Mouse (Mus musculus) CH12F3 (cell line): ENCODE data around the gene Spats1.
"Not testable (repeated sequence)": the region's sequence is repeated elsewhere in the genome, so short reads cannot be mapped to it uniquely, and the experiment has no call there.

ENCODE experiments used
- in situ Hi-C: fragments of 300-500 bp; cut with MboI; formaldehyde crosslinking; loops from 2 replicates; pipeline ENCODE4 v1.14.3; 2020; ENCODE audit warnings: low sequenced_read_pairs

Spats1 gene

GRCm38 (mm10) chr17:45450153-45450552 is 25.1 kb downstream of the Spats1 start:
- in situ Hi-C loops: no loop called here

DNA sequence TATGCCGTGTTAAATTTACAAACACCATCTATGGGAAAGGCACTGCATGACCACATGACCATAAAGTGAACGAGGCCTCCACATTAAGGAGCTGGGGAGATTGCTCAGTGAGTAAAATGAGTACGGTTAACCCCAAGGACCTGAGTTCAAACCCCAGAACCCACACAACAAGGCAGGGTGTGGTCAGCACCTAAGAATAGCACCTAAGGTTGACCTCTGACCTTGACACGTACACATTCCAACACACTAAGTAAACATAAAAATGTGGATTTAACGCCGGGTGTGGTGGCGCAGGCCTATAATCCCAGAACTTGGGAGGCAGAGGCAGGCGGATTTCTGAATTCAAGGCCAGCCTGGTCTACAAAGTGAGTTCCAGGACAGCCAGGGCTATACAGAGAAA is 25.6 kb downstream of the Spats1 start:
- in situ Hi-C loops: no loop called here

DNA sequence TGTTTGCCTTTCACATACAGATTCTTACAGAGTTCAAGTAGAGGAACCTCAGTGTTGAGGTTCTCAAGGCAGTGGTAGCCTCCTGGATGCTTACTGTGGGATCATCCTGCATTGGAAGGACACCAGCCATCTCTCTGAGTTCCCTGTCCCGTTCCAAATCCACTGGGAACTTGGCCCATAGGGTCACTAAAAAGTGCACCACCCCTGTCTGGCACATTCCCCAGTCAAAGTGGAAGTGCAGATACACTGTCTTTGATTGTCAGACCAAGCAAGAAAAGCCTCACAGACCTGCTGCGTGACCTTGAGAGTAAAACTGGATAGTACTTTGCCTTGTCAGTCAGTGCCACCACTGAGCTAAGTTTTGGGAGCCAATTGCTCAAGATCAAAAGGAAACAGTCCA is 28.2 kb downstream of the Spats1 start:
- in situ Hi-C loops: no loop called here

- in situ Hi-C loops: no loop called here
Measured at GRCm38 (mm10) chr17:45445923-45446322, 29.3 kb downstream of the Spats1 start.

- in situ Hi-C loops: no loop called here
Measured at GRCm38 (mm10) chr17:45434262-45434590, 41.0 kb downstream of the Spats1 start.

GRCm38 (mm10) chr17:45433419-45434261 is 41.6 kb downstream of the Spats1 start, which contains the start of gene Cdc5l:
TSS of gene Cdc5l (minus strand) at chr17:45433737.
- in situ Hi-C loops: no loop called here

DNA sequence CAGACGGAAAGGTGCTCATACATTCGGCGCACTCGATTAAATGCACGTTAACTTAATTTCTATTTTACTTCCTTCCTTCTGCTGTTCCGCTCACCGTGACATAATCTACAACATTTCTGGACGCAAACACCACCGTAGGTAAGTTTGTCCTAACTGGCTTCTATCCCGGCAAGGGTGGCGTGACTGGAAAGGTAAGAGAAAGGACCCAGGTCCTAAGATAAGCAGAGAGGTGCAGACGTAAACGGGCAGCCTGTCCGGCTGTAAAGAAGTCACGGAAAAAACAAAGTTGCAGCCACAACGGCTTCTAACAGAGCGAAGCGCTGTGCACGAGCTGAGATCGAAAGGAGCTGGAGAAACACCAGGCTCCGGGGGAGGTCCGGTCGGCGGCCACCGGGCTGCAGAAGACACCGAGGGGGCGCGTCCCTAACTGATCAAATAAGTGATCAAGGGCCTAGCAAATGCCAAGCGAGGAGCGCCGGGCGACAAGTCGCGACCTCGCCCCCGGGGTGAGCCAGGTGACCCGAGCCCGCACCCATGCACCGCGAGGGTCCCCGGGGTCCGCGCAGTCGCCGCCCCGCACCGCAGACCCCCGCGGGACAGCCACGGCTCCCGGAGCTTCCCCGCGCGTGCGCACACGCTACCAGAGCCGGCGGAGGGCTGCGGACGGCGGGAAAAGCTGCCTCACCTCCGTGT is 42.4 kb downstream of the Spats1 start:
- in situ Hi-C loops: no loop called here

GRCm38 (mm10) chr17:45432007-45432406 is 43.2 kb downstream of the Spats1 start:
- in situ Hi-C loops: no loop called here

GRCm38 (mm10) chr17:45417387-45417786 is 57.8 kb downstream of the Spats1 start:
- in situ Hi-C loops: no loop called here

- in situ Hi-C loops: not testable (repeated sequence)
Measured at GRCm38 (mm10) chr17:45411617-45412016, 63.6 kb downstream of the Spats1 start.

GRCm38 (mm10) chr17:45408719-45409118 is 66.5 kb downstream of the Spats1 start:
- in situ Hi-C loops: no loop called here

GRCm38 (mm10) chr17:45406281-45406680 is 68.9 kb downstream of the Spats1 start:
- in situ Hi-C loops: no loop called here

DNA sequence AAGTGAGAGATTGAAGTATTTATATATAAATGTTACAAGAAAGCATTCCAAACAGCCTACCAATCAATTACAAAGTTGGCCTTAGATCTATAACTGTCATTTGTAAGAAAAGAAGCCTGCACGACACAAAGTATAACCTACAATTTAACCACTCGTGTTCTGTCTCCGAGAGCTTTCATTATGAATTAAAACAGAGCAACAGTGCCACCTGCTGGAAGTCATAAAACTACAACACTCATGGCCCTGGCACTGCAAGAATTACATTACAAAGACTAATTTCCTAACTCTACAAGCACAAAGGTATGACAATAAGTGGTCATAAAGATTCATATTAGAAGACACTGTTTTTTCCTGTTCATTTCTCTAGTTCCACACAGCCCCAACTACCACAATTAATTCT is 72.0 kb downstream of the Spats1 start:
- in situ Hi-C loops: no loop called here

DNA sequence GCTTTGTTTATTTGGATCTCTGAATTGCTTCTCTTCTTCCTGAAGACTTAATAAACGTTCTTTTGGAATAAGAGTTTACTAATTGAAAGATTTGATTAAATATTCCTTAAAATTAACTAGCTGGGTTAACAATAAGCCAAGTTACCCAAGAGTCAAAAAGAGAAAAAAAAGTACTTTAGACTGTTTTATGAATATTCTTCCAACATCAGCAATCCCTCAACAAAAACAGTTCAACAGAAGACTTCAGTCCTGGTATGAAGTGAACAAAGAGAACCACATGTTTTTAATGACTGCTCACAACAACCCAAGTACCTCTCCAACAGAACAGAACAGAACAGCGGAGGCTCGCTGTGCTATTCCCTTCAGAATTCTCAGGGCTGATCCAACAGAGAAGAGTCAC is 72.6 kb downstream of the Spats1 start:
- in situ Hi-C loops: no loop called here

DNA sequence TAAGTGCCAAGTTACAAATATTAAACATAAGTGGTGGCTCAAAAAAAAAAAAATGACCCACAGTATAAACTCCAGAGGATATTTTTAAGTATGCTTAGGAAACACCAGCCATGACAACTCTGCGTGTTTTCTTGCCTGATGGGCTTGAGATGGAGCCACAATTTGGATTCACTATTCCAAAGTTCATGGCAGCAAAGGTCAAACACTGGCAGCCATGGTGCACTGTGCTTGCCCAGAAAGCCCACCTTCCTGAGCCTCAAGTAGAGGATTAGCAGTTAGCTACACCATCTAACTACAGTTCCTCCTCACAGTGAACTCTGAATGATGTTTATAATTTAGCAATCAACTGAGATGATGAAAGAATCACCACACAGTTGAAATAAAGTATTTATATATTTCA is 73.1 kb downstream of the Spats1 start:
- in situ Hi-C loops: no loop called here

DNA sequence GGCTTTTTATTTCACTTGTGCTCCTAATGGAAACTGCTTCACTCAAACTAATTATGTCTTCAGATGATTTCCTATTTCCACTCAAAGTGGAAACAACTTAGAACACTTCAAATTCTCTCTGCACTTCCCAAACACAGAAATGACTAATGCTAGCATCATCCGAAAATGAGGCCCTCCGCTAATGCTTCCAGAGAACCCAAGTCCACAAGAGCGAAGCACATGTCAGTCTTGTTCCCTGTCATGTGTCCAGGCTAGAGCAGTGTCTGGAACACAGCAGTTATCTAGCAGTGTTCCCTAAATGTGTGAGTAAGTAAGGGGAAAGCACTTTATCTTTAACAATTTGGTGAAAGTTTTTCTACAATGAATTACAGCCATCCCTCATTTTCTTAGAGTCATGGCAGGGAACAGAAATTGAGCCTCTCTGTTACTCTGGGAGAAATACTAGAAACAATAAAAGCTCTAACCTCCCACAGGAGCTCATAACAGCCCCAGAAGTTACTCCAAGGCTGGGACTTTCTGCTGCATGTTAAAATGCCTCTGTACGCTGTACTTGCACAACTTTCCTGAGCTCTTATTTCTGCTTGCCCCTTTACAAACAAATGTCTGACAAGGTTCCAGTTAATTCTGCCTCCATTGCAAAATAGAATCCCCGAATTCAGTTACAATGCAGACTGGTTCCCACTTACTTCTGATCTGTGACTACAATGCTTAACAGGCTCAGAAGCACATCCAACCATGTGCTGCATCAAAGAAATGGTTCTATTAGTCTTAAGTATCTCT is 73.9 kb downstream of the Spats1 start:
- in situ Hi-C loops: no loop called here

- in situ Hi-C loops: loop anchor here (25.0 kb wide), 1 partner anchor 936 kb away; no protein-coding TSS in a partner anchor
Measured at GRCm38 (mm10) chr17:45398021-45398420, 77.2 kb downstream of the Spats1 start.

- in situ Hi-C loops: loop anchor here (25.0 kb wide), 1 partner anchor 935 kb away; no protein-coding TSS in a partner anchor
Measured at GRCm38 (mm10) chr17:45397541-45397940, 77.7 kb downstream of the Spats1 start.

DNA sequence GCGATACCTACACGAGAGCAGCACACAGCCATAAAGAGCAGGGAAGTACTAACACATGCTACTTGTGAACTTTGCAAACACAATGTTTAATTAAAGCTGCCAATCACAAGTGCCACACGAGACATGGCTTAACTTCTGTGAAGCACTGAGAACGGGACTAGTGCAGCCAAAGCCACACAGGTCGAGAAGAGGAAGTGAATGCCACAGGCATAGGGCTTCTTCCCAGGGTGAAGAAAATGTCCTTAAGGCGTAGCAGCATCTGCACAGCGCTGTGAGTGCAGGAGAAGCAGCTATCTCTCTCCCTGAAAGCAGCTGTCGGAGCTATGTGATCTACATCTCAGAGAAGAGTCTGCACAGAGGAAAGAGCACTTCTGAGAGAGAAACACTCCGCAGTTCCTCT is 80.6 kb downstream of the Spats1 start:
- in situ Hi-C loops: loop anchor here (25.0 kb wide), 1 partner anchor 932 kb away; no protein-coding TSS in a partner anchor

DNA sequence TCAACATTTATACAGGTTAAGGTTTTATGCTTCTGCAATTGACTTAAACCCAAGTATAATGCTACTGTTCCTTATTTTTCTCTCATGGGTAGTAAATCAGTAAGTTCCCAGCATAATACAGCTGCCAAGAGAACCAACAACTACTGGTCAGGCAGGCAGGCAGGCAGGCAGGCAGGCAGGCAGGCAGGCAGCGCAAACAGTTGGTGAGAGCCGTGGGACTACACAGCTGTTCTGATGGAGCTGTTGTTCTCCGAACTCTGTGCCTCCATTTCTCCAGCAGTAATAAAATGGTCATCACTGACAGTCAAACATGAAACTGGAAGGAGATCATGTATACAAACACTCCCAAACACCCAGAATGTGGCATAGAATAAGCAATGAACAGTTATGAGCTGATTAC is 81.5 kb downstream of the Spats1 start:
- in situ Hi-C loops: loop anchor here (25.0 kb wide), 1 partner anchor 931 kb away; no protein-coding TSS in a partner anchor
